Mouse (Mus musculus) CD4-positive, CD25-positive, alpha-beta regulatory T cell, adult 4 months (primary cell): ENCODE measurements around the gene Trmt61a. TPM values are rescaled to one million over a fixed set of nuclear protein-coding genes. Genes with fewer than 3 reads are reported as not detected.

ENCODE experiments used
- polyA plus RNA-seq, 2 experiments: library from polyadenylated mRNA; unstranded; fragments of 100-300 nt; shearing (Covaris generic); gene quantifications; one replicate each; pipeline ENCODE4 v1.2.1; 2017

Gene Trmt61a
- polyA plus RNA-seq, 2 experiments from 2014 or later = 2.9 to 4.8 TPM

Other genes with a start within 250 kb of the Trmt61a start
- not detected for gene Tnfaip2, start 235.6 kb upstream of the Trmt61a start, polyA plus RNA-seq
- not detected for gene Gm266, start 192.3 kb upstream of the Trmt61a start, polyA plus RNA-seq
- 100 to 1,000 TPM in 1 of 2 experiments, 10 to 100 TPM in 1; 76.9 to 116 TPM for gene Eif5, start 140.1 kb upstream of the Trmt61a start, polyA plus RNA-seq
- 10 to 100 TPM; 28.9 to 33.9 TPM for gene Mark3, start 103.6 kb upstream of the Trmt61a start, polyA plus RNA-seq
- 10 to 100 TPM; 24.1 to 30.0 TPM for gene Ckb, start 5.8 kb upstream of the Trmt61a start, polyA plus RNA-seq
- gene Bag5, start 35.2 kb downstream of the Trmt61a start, polyA plus RNA-seq = 10 to 100 TPM; 32.5 to 37.9 TPM
- 10 to 100 TPM; 69.2 to 69.5 TPM for gene Apopt1, start 35.2 kb downstream of the Trmt61a start, polyA plus RNA-seq
- 10 to 100 TPM; 17.8 to 20.6 TPM for gene Klc1, start 80.7 kb downstream of the Trmt61a start, polyA plus RNA-seq
- gene Xrcc3, start 135.8 kb downstream of the Trmt61a start, polyA plus RNA-seq = 1 to 10 TPM; 3.8 to 4.7 TPM
- 1 to 10 TPM; 5.4 to 6.9 TPM for gene Zfyve21, start 136.1 kb downstream of the Trmt61a start, polyA plus RNA-seq
- 10 to 100 TPM; 10.7 to 15.1 TPM for gene Ppp1r13b, start 230.0 kb downstream of the Trmt61a start, polyA plus RNA-seq